Mouse (Mus musculus): ENCODE results near the gene Znhit3. TPM values are rescaled to one million over a fixed set of nuclear protein-coding genes. Genes with fewer than 3 reads are reported as not detected.
A peak's percentile ranks its signal among the peaks of the same experiment; 100 is the strongest.
"Not testable (repeated sequence)": the region's sequence is repeated elsewhere in the genome, so short reads cannot be mapped to it uniquely, and the experiment has no call there.

Gene Znhit3
- total RNA-seq, 4 experiments from 2014 or later = 9.0 to 17.7 (median 15.3) TPM

- DNase-seq = no peak
Measured at GRCm38 (mm10) chr11:84919951-84920350, 3.8 kb upstream of the Znhit3 start.

GRCm38 (mm10) chr11:84919276-84919675, 3.1 kb upstream of the Znhit3 start:
- DNase-seq = no peak

GRCm38 (mm10) chr11:84918425-84918824, 2.3 kb upstream of the Znhit3 start:
- peak; percentile 48 for DNase-seq

- no peak for DNase-seq
Measured at GRCm38 (mm10) chr11:84916703-84917300, 636 bp upstream of the Znhit3 start.

GRCm38 (mm10) chr11:84914673-84915072, 1.5 kb downstream of the Znhit3 start:
- no peak for DNase-seq

- DNase-seq = no peak
Measured at GRCm38 (mm10) chr11:84910411-84910810, 5.8 kb downstream of the Znhit3 start.

- no peak for DNase-seq
Measured at GRCm38 (mm10) chr11:84908480-84908879, 7.7 kb downstream of the Znhit3 start.

- DNase-seq = no peak
Measured at GRCm38 (mm10) chr11:84907081-84907480, 9.1 kb downstream of the Znhit3 start.

- DNase-seq = no peak
Measured at GRCm38 (mm10) chr11:84904597-84905144, 11.5 kb downstream of the Znhit3 start.

- no peak for DNase-seq
Measured at GRCm38 (mm10) chr11:84893113-84893512, 23.1 kb downstream of the Znhit3 start.

GRCm38 (mm10) chr11:84891705-84892104, 24.5 kb downstream of the Znhit3 start:
- DNase-seq = no peak

- no peak for DNase-seq
Measured at GRCm38 (mm10) chr11:84889492-84889891, 26.7 kb downstream of the Znhit3 start.

GRCm38 (mm10) chr11:84888025-84888424, 28.1 kb downstream of the Znhit3 start:
- no peak for DNase-seq

GRCm38 (mm10) chr11:84886767-84887511, 29.2 kb downstream of the Znhit3 start:
- DNase-seq = no peak

GRCm38 (mm10) chr11:84886236-84886635, 29.9 kb downstream of the Znhit3 start:
- DNase-seq = no peak

- no peak for DNase-seq
Measured at GRCm38 (mm10) chr11:84885238-84885637, 30.9 kb downstream of the Znhit3 start.

- DNase-seq = no peak
Measured at GRCm38 (mm10) chr11:84882346-84882745, 33.8 kb downstream of the Znhit3 start.

- no peak for DNase-seq
Measured at GRCm38 (mm10) chr11:84880971-84881370, 35.2 kb downstream of the Znhit3 start.

- DNase-seq = peak; percentile 46
Measured at GRCm38 (mm10) chr11:84880465-84880961, 35.7 kb downstream of the Znhit3 start.

- peak; percentile 68 for DNase-seq
Measured at GRCm38 (mm10) chr11:84879772-84880464, 36.2 kb downstream of the Znhit3 start, which contains the start of the genes Myo19 and Pigw. Myo19 (plus strand) TSS chr11:84880148. Pigw (minus strand) TSS chr11:84880285.

GRCm38 (mm10) chr11:84879007-84879771, 37.0 kb downstream of the Znhit3 start:
- DNase-seq = no peak

GRCm38 (mm10) chr11:84876020-84876419, 40.1 kb downstream of the Znhit3 start:
- not testable (repeated sequence) for DNase-seq

Measured in adrenal gland, adult 8-10 months (tissue).